Mouse (Mus musculus) small intestine, adult 2 months (tissue): Measurements from ENCODE around the gene Erlin1.

Source experiments
- CTCF ChIP-seq: fragments of 200-500 bp; IDR thresholded peaks from 2 replicates; pipeline ENCODE4 v1.5.1; 2012; ENCODE audit warnings: low read depth, mild to moderate bottlenecking, control low read depth, inconsistent platforms, low read length, moderate library complexity, mixed read lengths; ENCODE audit not compliant: insufficient replicate concordance, insufficient read length; ENCODE audit errors: extremely low read depth
- POLR2A ChIP-seq: fragments of 200-500 bp; IDR thresholded peaks from 2 replicates; pipeline ENCODE4 v1.6.1; 2012; ENCODE audit warnings: low read depth, mild to moderate bottlenecking, control low read depth, inconsistent platforms, low read length, moderate library complexity

DNA sequence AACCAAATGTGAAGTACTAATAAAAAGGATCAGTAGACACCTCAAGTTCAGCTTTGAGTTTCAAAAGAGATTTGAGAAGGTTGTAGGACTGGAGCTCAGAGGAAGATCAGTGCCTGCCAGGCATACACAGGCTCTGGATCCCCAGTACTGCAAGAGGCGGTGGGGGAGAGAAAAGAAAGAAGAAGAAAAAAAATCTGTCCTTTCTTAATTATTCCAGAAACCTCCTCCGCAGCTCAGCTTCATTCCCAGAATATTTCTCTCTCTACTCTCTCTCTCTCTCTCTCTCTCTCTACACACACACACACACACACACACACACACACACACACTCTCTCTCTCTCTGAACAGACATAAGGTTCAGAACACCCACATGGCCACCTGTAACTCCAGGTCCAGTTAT is 10.4 kb upstream of the Erlin1 start:
- no peak for TF ChIP-seq POLR2A
- TF ChIP-seq CTCF: no peak
